Mouse (Mus musculus) intestine, embryonic 14.5 days (tissue): ENCODE data around the gene Cdh8. TPM values are rescaled to one million over a fixed set of nuclear protein-coding genes. Genes with fewer than 3 reads are reported as not detected.

Experiments used
- ATAC-seq: fragments of 200-750 bp; cut with Nextera tagmentation; replicated peaks from 2 replicates; pipeline ENCODE4 v1.8.0; 2017; ENCODE audit warnings: low read depth, moderate number of reproducible peaks, moderate TSS enrichment, moderate library complexity; ENCODE audit not compliant: low FRiP score, low TSS enrichment
- DNase-seq: peaks from one replicate; pipeline ENCODE4 v3.0.0-alpha.2; 2018; ENCODE audit warnings: low spot score
- H3K27ac ChIP-seq: fragments of 300-500 bp; sonication (generic); 2 replicates; pipeline ENCODE4 v1.5.1; 2014; ENCODE audit warnings: low read depth, mild to moderate bottlenecking, control low read depth
- H3K27me3 ChIP-seq: fragments of 300-500 bp; sonication (generic); replicated peaks from 2 replicates; pipeline ENCODE4 v1.6.1; 2014; ENCODE audit warnings: low read length, control low read depth; ENCODE audit not compliant: control insufficient read depth, insufficient read depth
- H3K36me3 ChIP-seq: fragments of 300-500 bp; sonication (generic); 2 replicates; pipeline ENCODE4 v1.6.1; 2014; ENCODE audit warnings: low read length, control low read depth; ENCODE audit not compliant: control insufficient read depth, insufficient read depth
- H3K4me1 ChIP-seq: fragments of 300-500 bp; sonication (generic); replicated peaks from 2 replicates; pipeline ENCODE4 v1.6.1; 2014; ENCODE audit warnings: low read length, control low read depth, mixed read lengths; ENCODE audit not compliant: control insufficient read depth, insufficient read depth
- H3K4me2 ChIP-seq: fragments of 300-500 bp; sonication (generic); 2 replicates; pipeline ENCODE4 v1.6.1; 2014; ENCODE audit warnings: low read length
- H3K4me3 ChIP-seq: fragments of 300-500 bp; sonication (generic); 2 replicates; pipeline ENCODE4 v1.5.1; 2014; ENCODE audit warnings: low read depth, low read length, control low read depth, mixed read lengths
- H3K9ac ChIP-seq: fragments of 300-500 bp; sonication (generic); 2 replicates; pipeline ENCODE4 v1.6.1; 2014; ENCODE audit warnings: mild to moderate bottlenecking, low read length
- H3K9me3 ChIP-seq: fragments of 300-500 bp; sonication (generic); 2 replicates; pipeline ENCODE4 v1.6.1; 2016; ENCODE audit warnings: low read length, control low read depth; ENCODE audit not compliant: control insufficient read depth
- WGBS: fragments of 180-500 bp; shearing (Covaris S2); extraction: QIAGEN DNeasy Blood & Tissue Kit; methylation state at CpG from one replicate; pipeline ENCODE4 v1.1.7; 2014; 5-methylcytosine and 5-hydroxymethylcytosine counted together
- polyA plus RNA-seq: library from polyadenylated mRNA; unstranded; fragments of >200 nt; fragmentation: Nextera tagmentation; extraction: Ambion mirVana; gene quantifications from 2 replicates; pipeline ENCODE4 v1.2.1, GENCODE M21; 2014

The Cdh8 gene
- 1.1 and 1.2 TPM in 2 replicates for polyA plus RNA-seq

DNA sequence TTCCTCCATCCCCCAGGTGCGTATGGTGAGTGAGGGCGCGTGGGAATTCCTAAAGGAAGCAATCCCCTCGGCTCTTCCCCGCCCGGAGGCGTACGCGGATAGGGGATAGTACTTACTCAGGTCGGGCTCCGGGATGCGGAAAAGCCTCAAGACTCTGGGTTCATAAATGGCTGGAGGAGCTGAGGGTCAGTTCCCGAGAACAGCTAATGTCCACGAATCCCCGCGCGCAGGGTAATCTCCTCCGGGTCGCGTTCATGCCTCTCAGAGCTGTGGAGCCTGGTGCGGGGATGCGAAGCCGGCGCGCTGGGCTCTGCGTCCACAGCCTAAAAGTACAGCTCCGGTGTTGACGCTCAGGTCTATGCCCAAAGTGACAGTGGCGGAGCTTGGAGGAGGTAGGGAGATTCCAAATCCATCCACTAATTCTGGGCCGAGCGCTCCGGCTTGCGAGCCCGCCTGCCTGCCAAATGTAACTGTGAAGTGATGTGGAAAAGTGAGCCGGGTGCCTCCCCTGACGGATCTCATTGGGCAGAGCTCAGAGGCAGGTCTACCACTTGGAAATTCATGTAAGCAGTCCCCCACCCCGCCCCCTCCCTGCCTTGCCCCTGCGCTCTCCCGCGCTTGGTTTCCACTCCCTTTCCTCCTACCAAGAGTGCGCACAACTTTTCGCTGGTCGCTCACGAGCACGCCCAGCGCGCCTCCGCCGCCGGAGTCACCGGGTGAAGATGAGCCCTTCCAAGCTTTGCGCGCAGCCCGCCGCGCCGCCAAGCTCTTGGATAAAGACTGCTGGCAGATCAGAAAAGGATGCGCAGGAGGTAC is at the start of gene Cdh8:
Gene Cdh8, minus strand, starts transcription at position 506 of the 816 bp plus-strand sequence.
- no peak within 1 kb of the TSS for H3K9ac ChIP-seq
- peak within 1 kb of the TSS; percentile 43 for H3K4me3 ChIP-seq
- DNase-seq (peak; percentile 76), ATAC-seq (peak; percentile 57)
- H3K4me2 ChIP-seq = peak within 1 kb of the TSS; percentile 74
- WGBS = under 1% methylated on average over 58 of the region's 58 CpGs
- H3K36me3 ChIP-seq = no peaks in the 10 kb centered on the region
- peaks cover 61% of the 10 kb centered on the region for H3K27me3 ChIP-seq
- H3K9me3 ChIP-seq = no peaks in the 10 kb centered on the region
- 0 out of 2 replicates have a peak, but pooled peaks cover 3% of the 10 kb centered on the region for H3K4me1 ChIP-seq
- H3K27ac ChIP-seq = no peak within 1 kb of the TSS

- Histone ChIP-seq H3K27me3 (no peaks in the 10 kb centered on the region), H3K27ac (no peak overlapping the region), H3K9ac (no peak overlapping the region), H3K9me3 (no peaks in the 10 kb centered on the region), H3K4me2 (no peak overlapping the region), H3K36me3 (no peaks in the 10 kb centered on the region), H3K4me3 (no peak overlapping the region), H3K4me1 (no peaks in the 10 kb centered on the region)
- DNase-seq (no peak), ATAC-seq (no peak)
- WGBS = 82% methylated on average over 1 of the region's 1 CpGs
These were observed 30.2 kb upstream of the Cdh8 start for GRCm38 (mm10) chr8:99446506-99446905.

DNA sequence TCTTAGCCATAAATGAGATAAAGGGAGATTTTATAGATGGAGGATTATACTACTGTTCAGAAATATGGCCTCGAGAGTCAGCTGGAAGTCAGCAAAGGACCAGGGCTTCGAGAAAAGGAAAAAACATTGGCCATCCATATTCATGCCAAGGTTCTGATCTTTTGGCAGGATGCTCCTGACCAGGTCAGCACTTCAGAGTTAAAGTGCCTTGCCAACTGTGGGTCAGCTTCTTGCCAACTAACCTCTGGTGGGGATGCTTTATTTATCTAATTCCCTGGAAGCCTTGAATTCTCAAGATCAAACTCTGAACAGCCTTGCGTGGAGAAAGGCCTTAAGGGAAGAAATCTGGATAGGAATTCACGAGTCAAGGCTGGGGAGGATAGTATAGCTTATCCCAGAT is 9.6 kb upstream of the Cdh8 start:
- Histone ChIP-seq H3K4me1 (no peaks in the 10 kb centered on the region), H3K4me2 (no peak overlapping the region), H3K9me3 (no peaks in the 10 kb centered on the region), H3K9ac (no peak overlapping the region), H3K36me3 (no peaks in the 10 kb centered on the region), H3K4me3 (no peak overlapping the region), H3K27ac (no peak overlapping the region), H3K27me3 (no peaks in the 10 kb centered on the region)
- 74% methylated on average over 4 of the region's 4 CpGs for WGBS
- ATAC-seq (no peak), DNase-seq (no peak)

DNA sequence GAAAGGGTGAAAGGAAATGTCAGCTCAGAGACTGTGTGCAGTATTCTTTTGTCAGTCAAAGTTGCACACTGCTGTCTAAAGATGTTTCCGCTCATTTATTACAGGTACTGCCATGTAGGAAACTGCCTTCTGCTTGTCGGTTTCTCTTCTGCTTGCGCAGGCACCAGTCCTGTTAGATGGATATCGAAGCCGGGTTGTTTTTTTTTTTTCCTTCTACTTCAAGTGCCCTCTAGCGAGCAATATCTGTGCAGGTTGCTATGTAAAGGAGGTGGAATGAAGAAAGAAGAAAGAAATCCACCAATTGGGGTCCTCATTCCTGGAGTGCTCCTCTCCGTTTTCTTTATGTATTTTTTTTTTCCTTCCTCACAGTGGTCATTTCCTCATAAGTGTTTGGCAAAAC is 5.2 kb upstream of the Cdh8 start:
- H3K9me3 ChIP-seq = no peaks in the 10 kb centered on the region
- no peak overlapping the region for H3K4me3 ChIP-seq
- ATAC-seq (no peak), DNase-seq (no peak)
- H3K27me3 ChIP-seq = peaks cover 27% of the 10 kb centered on the region
- WGBS = 22% methylated on average over 7 of the region's 7 CpGs
- no peak overlapping the region for H3K9ac ChIP-seq
- no peaks in the 10 kb centered on the region for H3K4me1 ChIP-seq
- no peaks in the 10 kb centered on the region for H3K36me3 ChIP-seq
- H3K27ac ChIP-seq = no peak overlapping the region
- no peak overlapping the region for H3K4me2 ChIP-seq

DNA sequence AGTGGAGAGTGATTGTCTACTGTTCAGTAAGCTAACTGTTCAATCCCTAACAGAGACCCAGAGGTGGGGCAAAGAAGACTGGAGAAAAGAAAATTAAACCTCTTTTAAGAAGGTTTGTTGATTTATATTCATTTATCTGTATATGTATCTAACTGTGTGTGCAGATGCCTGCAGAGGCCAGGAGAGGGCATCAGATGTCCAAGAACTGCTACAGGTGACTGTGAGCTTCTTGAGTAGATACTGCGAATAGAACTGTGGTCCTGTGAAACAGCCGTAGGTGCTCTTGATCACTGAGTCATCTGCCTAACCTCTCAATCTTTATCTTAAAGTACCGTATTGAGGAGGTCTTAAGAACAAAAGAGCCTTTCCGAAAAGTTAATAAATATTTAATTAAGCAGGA is 3.5 kb upstream of the Cdh8 start:
- no peak for DNase-seq
- Histone ChIP-seq H3K27ac (no peak overlapping the region), H3K27me3 (peaks cover 45% of the 10 kb centered on the region), H3K36me3 (no peaks in the 10 kb centered on the region), H3K4me1 (0 out of 2 replicates have a peak, but pooled peaks cover 3% of the 10 kb centered on the region), H3K9me3 (no peaks in the 10 kb centered on the region), H3K4me3 (no peak overlapping the region), H3K4me2 (no peak overlapping the region), H3K9ac (no peak overlapping the region)
- no peak for ATAC-seq
- 82% methylated on average over 4 of the region's 4 CpGs for WGBS

DNA sequence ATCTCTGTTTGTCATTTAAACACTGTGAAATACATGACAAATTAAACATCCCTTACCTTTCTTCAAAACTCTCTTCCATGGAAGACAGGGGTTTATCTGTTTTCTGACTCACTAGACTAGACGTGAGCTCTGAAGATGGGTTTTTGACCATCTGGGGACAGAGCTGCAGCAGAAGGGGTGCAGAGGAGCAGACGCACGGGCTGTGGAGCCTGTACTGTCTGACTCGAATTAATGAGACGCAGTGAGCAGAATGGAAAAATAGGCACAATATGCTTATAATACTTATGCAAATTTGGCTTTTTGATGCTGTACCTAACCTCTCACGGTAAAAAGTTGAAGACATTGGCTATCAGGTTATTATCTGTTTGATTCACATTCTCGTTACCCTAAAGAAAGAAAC is 1.2 kb upstream of the Cdh8 start:
- Histone ChIP-seq H3K4me3 (no peak overlapping the region), H3K9ac (no peak overlapping the region), H3K4me1 (0 out of 2 replicates have a peak, but pooled peaks cover 3% of the 10 kb centered on the region), H3K27ac (no peak overlapping the region), H3K36me3 (no peaks in the 10 kb centered on the region), H3K27me3 (peaks cover 61% of the 10 kb centered on the region), H3K9me3 (no peaks in the 10 kb centered on the region), H3K4me2 (no peak overlapping the region)
- ATAC-seq (no peak), DNase-seq (no peak)
- WGBS = 53% methylated on average over 7 of the region's 7 CpGs

GRCm38 (mm10) chr8:99415076-99415965 is 950 bp downstream of the Cdh8 start:
- Histone ChIP-seq H3K27me3 (peaks cover 61% of the 10 kb centered on the region), H3K36me3 (no peaks in the 10 kb centered on the region), H3K4me2 (peak overlapping the region; percentile 74), H3K4me3 (peak overlapping the region; percentile 43), H3K27ac (no peak overlapping the region), H3K9me3 (no peaks in the 10 kb centered on the region), H3K9ac (no peak overlapping the region), H3K4me1 (0 out of 2 replicates have a peak, but pooled peaks cover 3% of the 10 kb centered on the region)
- ATAC-seq (0 out of 2 replicates have a peak, but pooled peaks have one; percentile 24), DNase-seq (peak; percentile 57)
- under 1% methylated on average over 48 of the region's 48 CpGs for WGBS

DNA sequence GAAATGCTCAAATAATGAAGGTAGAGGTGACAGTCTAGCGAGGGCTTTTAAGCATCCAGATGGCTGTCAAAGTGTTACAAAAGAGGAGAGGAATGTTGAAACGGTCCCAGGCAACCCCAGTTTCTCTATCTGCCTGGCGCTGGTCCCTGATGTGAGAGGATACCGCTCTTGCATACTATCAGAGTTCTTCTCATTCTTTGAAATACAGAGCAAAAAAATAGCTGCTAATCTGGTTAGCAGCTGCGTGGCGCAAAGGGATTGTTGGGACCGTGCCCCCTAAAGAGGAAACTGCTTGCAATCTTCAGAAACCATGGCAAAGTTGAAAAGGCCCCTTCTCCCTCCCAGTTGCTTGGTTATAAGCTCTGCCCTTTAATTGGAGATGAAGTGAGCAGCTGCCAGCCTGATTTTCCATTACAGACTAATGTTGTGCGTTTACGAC is 1.8 kb downstream of the Cdh8 start:
- H3K9me3 ChIP-seq = no peaks in the 10 kb centered on the region
- ATAC-seq (no peak), DNase-seq (peak; percentile 58)
- 0 out of 2 replicates have a peak, but pooled peaks cover 3% of the 10 kb centered on the region for H3K4me1 ChIP-seq
- H3K27me3 ChIP-seq = peaks cover 61% of the 10 kb centered on the region
- 8% methylated on average over 9 of the region's 9 CpGs for WGBS
- no peak overlapping the region for H3K4me3 ChIP-seq
- no peaks in the 10 kb centered on the region for H3K36me3 ChIP-seq
- H3K27ac ChIP-seq = no peak overlapping the region
- no peak overlapping the region for H3K9ac ChIP-seq
- H3K4me2 ChIP-seq = peak overlapping the region; percentile 74; the same call in 1 of the 2 replicates
